Mouse (Mus musculus): Measurements from ENCODE around the gene Il15ra.

Gene Il15ra

GRCm38 (mm10) chr2:11705201-11706025 is at the start of gene Il15ra:
TSS of gene Il15ra (plus strand) at chr2:11705290.
- DNase-seq (ENCODE audit: low spot score): peak; percentile 36

GRCm38 (mm10) chr2:11657581-11657980 is 47.5 kb upstream of the Il15ra start:
- no peak for DNase-seq (ENCODE audit: low spot score)

- no peak for DNase-seq (ENCODE audit: low spot score)
These were observed 45.8 kb upstream of the Il15ra start for GRCm38 (mm10) chr2:11659263-11659662.

- no peak for DNase-seq (ENCODE audit: low spot score)
These were observed 42.8 kb upstream of the Il15ra start for GRCm38 (mm10) chr2:11662143-11662906.

GRCm38 (mm10) chr2:11662907-11663230 is 42.2 kb upstream of the Il15ra start:
- DNase-seq (ENCODE audit: low spot score): no peak

GRCm38 (mm10) chr2:11663961-11664360 is 41.1 kb upstream of the Il15ra start:
- DNase-seq (ENCODE audit: low spot score): peak; percentile 23

- DNase-seq (ENCODE audit: low spot score): no peak
These were observed 40.7 kb upstream of the Il15ra start for GRCm38 (mm10) chr2:11664367-11664766.

GRCm38 (mm10) chr2:11664806-11665205 is 40.3 kb upstream of the Il15ra start:
- no peak for DNase-seq (ENCODE audit: low spot score)

- no peak for DNase-seq (ENCODE audit: low spot score)
These were observed 39.8 kb upstream of the Il15ra start for GRCm38 (mm10) chr2:11665326-11665725.

GRCm38 (mm10) chr2:11672144-11672543 is 32.9 kb upstream of the Il15ra start:
- DNase-seq (ENCODE audit: low spot score): no peak

- DNase-seq (ENCODE audit: low spot score): no peak
These were observed 25.5 kb upstream of the Il15ra start for GRCm38 (mm10) chr2:11679626-11680025.

- DNase-seq (ENCODE audit: low spot score): no peak
These were observed 22.4 kb upstream of the Il15ra start for GRCm38 (mm10) chr2:11682712-11683111.

- no peak for DNase-seq (ENCODE audit: low spot score)
These were observed 18.6 kb upstream of the Il15ra start for GRCm38 (mm10) chr2:11686512-11686911.

- peak; percentile 38 for DNase-seq (ENCODE audit: low spot score)
These were observed 17.7 kb upstream of the Il15ra start for GRCm38 (mm10) chr2:11687436-11687835.

GRCm38 (mm10) chr2:11690201-11690890 is 14.7 kb upstream of the Il15ra start:
- no peak for DNase-seq (ENCODE audit: low spot score)

GRCm38 (mm10) chr2:11693352-11693751 is 11.7 kb upstream of the Il15ra start:
- no peak for DNase-seq (ENCODE audit: low spot score)

GRCm38 (mm10) chr2:11694104-11694503 is 11.0 kb upstream of the Il15ra start:
- no peak for DNase-seq (ENCODE audit: low spot score)

GRCm38 (mm10) chr2:11695867-11696266 is 9.2 kb upstream of the Il15ra start:
- no peak for DNase-seq (ENCODE audit: low spot score)

- no peak for DNase-seq (ENCODE audit: low spot score)
These were observed 6.1 kb upstream of the Il15ra start for GRCm38 (mm10) chr2:11698994-11699393.

- DNase-seq (ENCODE audit: low spot score): no peak
These were observed 5.2 kb upstream of the Il15ra start for GRCm38 (mm10) chr2:11699905-11700304.

GRCm38 (mm10) chr2:11706030-11706745 is 1.1 kb downstream of the Il15ra start:
- DNase-seq (ENCODE audit: low spot score): no peak

- no peak for DNase-seq (ENCODE audit: low spot score)
These were observed 1.6 kb downstream of the Il15ra start for GRCm38 (mm10) chr2:11706746-11707065.
